Mouse (Mus musculus) left cerebral cortex, adult 11 months (tissue): ENCODE measurements around the gene Padi2.

Experiments used
- DNase-seq: peaks from one replicate; pipeline ENCODE4 v3.0.0; 2022; ENCODE audit warnings: low spot score

The Padi2 gene

GRCm38 (mm10) chr4:140987476-140987875, 81.3 kb downstream of the Padi2 start:
- DNase-seq, result no peak

- no peak for DNase-seq
These were observed 82.7 kb downstream of the Padi2 start for GRCm38 (mm10) chr4:140988706-140989290.

GRCm38 (mm10) chr4:140989447-140989846, 83.3 kb downstream of the Padi2 start:
- no peak for DNase-seq

- no peak for DNase-seq
These were observed 86.1 kb downstream of the Padi2 start for GRCm38 (mm10) chr4:140992215-140992614.

GRCm38 (mm10) chr4:140993846-140994245, 87.7 kb downstream of the Padi2 start:
- no peak for DNase-seq

- DNase-seq, result no peak
These were observed 89.7 kb downstream of the Padi2 start for GRCm38 (mm10) chr4:140995811-140996210.

GRCm38 (mm10) chr4:140996812-140997211, 90.7 kb downstream of the Padi2 start:
- DNase-seq, result no peak
